Mouse (Mus musculus): ENCODE measurements at regions not wholly inside any gene's neighbourhood (a gene's known extent, or its start where the extent isn't known, plus 50 kb on each side); places are given as distances from the start of the nearest gene placed in this dataset.

GRCm38 (mm10) chrX:67829729-67830128, 91.5 kb downstream of the 4933436I01Rik start:
- 24% methylated on average over 2 of the region's 2 CpGs for WGBS

GRCm38 (mm10) chrX:67821134-67821533, 100.1 kb downstream of the 4933436I01Rik start:
- WGBS, result 35% methylated on average over 4 of the region's 4 CpGs
- DNase-seq (ENCODE audit: low read depth, low spot score), result no peak

More at GRCm38 (mm10) chrX:67829729-67830128, 91.5 kb downstream of the 4933436I01Rik start:
- DNase-seq (ENCODE audit: low read depth, low spot score), result peak; percentile 8

All from large intestine, adult 2 months (tissue).